Mouse (Mus musculus) v-Abl transformed pro-B cells (cell line): Measurements from ENCODE around the gene Gm17617.
"Not testable (repeated sequence)": the region's sequence is repeated elsewhere in the genome, so short reads cannot be mapped to it uniquely, and the experiment has no call there.

ENCODE experiments used
- in situ Hi-C, 2 experiments: fragments of 400-800 bp; cut with MboI; formaldehyde crosslinking; loops; one replicate each; pipeline ENCODE4 v1.15.1; 2025; ENCODE audit not compliant: unreplicated experiment in 2 of 2

The Gm17617 gene

DNA sequence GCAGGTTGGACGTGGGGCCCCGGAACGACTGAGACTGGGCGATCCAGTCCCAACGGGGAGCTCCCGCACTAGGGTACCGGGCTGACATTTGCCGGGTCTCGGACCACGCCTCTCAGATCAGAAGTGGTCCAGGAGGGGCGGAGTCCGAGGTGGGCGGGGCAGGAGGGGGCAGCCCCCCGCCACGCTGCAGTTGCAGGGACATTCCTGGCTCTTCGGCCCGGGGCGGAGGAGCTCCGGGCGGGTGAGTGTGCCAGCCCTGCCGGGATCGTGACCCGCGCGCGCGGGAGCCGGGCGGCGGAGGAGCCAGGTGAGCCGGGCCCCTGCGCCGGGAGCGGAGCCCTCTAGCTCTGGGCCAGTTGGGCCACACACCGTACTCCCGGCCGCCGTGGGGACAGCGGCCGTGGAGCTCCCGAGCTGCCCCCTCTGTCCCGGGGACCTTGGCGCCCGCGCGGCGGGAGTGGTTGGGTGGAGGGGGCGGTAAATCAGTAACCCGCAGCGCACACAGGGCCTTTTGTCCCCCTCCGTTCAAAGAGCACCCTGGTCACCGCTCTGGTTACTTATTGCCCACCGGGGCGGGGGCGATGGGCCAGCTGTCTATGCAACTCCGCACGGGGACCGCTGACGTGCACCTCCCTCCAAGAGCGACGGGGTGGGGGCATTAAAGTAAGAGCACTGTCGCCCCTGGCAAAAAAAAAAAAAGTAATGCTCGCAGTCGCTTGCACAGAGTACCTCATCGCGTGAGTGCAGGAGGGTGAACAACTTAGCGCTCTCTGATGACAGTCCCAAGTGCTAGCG is 19.5 kb upstream of the Gm17617 start, which contains the start of gene Fgfr4:
Fgfr4 (plus strand) TSS at position 20 of the 795 bp plus-strand sequence.
- in situ Hi-C loops = loop anchor here in 1 of 2 experiments (25.0 kb wide), 1 partner anchor 1366 kb away; no protein-coding TSS in a partner anchor

DNA sequence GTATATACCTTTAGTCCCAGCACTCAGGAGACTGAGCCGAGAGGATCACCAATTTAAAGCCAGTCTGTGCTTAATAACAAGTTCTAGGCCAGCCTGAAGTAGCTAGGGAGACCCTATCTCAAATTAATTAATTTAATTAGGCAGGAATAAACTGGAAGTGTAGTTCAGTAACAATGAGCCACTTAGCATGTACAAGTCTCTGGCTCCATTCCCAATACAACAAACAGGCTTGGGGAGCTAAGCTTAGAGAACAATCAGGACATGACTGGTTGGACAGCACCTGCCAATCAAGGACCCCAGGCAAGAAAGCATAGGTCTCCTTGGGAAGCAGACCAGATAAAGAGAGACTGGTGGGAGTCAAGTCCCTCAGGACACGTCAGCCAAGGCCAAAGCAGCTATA is 6.9 kb upstream of the Gm17617 start:
- in situ Hi-C loops = no loop called here

DNA sequence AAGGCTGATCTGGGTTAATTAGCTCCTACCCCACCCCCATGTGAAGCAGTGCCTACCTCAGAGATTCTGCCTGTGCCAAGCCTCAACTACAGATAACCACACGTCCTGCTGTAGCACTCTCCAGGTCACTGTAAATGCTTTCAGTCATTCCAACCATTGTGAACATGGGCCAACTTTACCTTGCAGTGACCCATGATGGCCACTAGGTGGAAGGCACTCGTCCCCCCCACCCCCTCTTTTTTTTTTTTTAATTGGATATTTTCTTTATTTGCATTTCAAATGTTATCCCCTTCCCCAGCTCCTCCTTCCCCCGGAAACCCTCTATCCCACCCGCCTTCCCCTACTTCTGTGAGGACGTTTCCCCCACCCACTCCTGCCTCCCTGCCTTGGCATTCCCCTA is 2.0 kb upstream of the Gm17617 start:
- in situ Hi-C loops = no loop called here

DNA sequence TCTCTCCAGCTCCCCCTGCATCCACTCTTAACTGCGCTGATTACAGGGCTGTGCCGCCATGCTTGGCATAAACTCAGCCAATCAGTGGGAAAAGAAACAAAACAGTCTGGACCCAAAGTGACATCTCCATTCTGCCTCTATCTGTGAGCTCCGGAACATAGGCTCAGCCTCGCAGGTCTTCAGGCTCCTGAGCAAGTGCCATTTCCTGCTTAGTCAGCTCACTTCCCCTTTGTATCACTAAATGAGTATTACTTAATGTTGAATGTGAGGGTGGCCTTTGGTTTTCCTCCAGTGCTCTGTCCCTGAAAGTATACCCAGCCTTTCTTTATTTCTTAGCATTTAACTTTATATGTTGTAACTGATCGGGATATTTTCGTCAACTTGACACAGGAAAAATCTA is 8.4 kb downstream of the Gm17617 start:
- in situ Hi-C loops = no loop called here

DNA sequence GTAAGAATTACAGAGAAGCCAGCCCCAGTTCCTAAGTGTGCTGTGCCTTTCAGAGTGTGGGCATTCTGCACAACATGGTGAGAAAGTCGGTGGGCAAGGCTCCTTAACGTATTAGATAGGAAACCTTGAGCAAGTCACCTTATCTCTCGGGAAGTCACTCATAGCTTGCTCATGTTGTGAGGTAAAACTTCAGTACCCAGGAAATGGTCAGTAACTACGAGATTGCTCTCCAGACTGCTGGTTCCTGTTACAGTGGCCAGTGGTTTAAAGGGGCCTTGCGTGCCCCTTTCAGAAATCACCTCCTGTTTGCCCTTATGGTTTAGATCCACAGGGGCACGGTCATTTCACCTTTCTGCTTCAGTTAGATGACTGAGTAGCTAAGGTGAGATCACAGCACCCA is 19.0 kb downstream of the Gm17617 start:
- in situ Hi-C loops = no loop called here

DNA sequence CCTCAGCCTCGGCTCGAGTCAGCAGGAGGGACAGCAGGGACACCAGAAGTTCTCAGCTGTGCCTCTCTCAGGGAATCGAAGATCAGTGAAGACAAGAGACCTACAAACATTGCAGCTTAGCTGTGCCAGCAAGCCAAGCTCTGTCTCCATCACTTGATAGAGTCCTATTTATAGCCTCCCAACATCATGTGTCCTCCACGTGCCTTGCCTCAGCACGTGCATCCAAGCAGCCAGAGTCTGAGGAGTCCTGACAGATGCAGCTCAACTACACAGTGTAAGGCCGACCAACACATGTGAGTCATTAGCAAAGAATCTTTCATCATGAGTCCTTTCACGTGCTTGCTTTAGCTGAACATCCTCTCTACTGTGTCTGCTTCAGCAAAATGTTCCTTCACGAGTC is 25.7 kb downstream of the Gm17617 start:
- in situ Hi-C loops = no loop called here

DNA sequence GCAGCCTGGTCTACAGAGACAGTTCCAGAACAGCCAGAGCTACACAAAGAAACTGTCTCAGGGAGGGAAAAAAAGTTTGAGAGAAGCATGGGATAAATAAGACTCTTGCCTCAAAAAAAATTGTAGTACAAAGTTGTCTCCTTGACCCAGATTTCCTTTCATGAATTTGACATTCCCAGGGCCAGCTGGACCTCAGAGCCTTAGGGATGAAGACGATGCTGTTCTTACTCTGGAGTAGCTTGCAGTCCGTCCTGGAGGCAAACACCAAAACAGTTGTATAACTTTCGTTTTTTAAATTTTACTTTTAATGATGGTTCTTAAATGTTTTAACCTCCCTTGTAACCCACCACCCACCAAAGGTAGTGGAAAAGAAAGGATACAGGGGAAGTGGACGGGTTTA is 26.2 kb downstream of the Gm17617 start:
- in situ Hi-C loops = no loop called here

DNA sequence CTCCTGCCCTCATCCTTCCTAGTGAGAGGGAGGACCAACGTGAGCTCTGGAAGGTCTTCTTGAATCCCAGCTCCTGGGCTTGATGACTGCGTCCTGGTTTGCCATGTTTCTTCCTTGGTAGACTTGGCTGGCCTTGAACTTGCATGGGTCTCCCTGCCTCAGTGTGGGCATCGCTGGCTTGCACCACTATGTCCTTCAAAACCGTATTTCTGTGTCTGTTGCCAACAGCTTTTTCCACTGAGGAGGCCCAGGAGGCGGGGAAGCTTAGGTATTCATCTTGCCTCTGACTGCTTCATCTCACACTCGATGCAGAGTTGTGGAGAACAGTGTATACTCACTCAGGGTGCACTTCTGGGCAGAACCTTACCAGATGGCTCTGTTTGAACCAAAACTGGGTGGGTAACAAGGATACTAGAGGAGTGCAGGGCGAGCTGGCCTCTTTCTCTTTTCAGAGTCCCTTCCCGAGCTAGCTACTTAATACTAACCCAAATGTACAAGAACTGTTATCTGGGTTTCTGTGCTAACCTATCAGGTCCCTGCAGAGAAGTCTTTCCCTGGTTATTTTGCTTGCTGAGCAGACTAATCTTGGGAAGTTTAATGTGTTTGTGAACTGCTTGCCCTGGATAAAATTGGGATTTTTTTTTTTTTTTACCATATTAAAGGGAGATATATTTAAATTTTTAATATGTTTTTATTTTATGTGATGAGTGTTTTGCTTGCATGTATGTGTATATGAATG is 27.2 kb downstream of the Gm17617 start:
- in situ Hi-C loops = no loop called here

DNA sequence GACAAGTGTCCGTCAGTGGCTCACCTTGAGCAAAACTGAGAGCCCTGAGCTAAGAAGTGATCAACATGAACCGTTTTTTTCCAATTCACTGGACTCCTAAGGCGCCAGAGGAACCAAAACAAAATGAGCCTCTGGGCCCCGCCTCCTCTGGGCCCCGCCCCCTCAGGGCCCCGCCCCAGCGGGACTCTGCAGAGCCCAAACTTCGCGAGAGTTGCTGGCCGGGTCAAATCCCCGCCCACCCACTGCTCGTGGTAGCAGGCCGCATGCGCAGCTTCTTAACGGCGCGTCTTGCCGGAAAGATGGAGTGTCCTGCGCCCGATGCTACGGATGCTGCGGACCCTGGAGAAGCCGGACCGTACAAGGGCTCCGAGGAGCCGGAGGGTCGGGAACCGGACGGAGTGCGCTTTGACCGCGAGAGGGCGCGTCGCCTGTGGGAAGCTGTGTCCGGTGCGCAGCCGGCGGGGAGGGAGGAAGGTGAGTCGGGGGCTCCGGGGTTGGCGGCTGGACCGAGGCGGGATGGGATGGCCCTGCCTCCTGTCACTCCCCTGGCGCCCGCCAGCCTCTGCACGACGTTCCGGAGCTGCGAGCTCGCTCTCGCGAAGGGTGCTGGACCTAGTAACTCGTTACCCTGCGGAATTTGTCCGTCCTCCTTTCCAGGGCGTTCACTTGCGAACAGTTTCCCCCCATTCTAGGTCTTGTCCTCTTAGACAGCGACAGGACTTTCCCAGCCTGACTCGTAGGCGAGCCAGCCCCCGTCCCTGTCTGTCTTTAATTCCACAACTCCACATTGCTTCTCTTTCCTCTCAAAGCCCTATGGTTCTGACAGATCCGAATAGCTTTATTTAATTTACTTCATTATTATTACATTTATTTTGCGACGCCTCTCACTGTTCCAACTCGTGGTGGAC is 28.0 kb downstream of the Gm17617 start, which contains the start of gene Zfp346:
Zfp346 (plus strand) TSS at position 267 of the 908 bp plus-strand sequence.
- in situ Hi-C loops = no loop called here

DNA sequence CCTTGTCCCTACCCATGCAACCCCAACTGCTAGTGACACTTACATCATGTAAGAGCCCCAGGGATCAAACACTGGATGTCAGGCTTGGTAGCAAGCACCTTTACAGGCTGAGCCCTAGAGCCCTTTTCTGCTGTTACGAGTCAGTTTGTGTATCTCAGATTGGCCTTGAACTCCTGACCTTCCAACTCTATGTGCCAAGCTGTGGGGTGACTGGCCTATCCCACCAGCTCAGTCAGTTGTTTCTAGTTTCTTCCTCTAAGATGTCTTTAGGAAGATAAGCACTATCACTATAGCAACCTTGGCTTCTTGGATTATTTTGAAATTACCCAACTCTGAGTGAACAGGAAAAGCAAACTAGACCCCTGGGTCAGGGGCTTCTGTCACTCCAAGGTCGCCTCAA is 30.0 kb downstream of the Gm17617 start:
- in situ Hi-C loops = no loop called here

DNA sequence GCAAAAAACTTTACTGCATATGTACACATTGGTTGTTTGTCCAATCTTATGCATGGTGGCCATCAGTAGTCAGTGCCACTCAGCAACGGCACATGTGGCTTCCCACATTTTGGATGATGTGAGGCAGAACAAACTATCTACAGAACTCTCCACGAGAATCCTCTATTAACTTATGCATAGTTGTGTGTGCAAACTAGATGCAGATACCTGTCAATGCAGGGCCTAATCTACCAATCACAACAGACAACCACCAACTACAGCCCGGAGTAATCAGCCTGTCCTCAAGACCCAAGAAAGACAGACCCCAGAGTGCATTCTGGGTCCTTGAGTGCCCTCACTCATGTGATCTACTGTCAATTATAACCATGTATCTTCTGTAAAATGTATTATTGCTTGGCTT is 31.0 kb downstream of the Gm17617 start:
- in situ Hi-C loops = no loop called here

DNA sequence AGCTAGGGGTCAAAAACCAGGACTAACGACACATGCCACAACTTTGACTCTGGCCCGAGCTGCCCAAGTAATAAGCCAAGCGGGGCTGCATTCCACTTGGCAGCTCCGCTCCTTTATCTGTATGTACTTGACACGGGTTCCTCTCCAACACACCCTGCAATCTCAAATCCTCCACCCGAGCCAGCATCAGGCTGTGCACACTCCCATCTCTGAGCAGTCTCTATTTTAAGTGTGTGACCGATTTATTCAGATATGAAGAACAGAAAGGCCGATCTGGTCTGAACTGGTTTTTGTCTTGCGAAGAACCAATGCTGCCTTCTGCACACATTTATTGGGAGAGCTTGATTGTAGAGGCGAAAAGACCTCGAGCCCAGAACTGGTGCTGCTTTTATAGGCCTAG is 31.7 kb downstream of the Gm17617 start:
- in situ Hi-C loops = no loop called here

DNA sequence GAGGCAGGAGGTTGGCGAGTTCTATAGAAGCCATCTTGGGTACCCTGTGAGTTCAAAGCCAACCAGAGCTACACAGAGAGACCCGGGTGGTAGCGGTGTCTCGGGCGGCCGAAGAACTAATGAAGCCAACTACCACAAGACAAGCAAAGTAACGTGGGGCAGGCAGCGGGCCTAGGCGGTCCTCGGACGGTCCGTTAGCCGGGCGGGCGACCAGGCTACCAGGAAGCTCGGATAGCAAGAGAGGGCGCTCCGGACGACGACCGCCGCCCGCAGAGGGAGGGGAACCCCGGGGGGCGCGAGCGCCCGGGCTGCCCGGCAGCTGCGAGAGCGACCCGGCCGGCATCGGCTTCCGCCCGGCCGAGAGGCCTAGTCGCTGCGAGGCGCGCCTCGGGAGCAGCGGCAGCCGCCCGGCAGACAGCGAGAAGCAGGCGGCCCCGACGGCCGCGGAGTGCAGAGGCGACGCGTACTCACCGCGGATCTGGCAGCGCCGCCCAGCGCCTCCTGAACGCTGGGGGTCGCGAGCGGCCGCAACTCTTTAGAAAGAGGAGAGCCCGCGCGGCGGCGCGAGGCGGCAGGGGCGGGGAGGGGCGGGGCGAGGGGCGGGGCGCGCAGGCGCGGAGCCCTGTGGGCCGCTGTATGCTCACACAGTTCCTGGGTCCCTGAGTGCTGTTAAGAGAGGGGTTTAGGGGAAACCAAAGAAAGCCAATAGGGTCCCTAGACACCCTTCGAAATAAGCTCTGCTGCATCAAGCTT is 33.4 kb downstream of the Gm17617 start, which contains the start of gene Uimc1:
Uimc1 (minus strand) TSS at position 575 of the 753 bp plus-strand sequence.
- in situ Hi-C loops = no loop called here

DNA sequence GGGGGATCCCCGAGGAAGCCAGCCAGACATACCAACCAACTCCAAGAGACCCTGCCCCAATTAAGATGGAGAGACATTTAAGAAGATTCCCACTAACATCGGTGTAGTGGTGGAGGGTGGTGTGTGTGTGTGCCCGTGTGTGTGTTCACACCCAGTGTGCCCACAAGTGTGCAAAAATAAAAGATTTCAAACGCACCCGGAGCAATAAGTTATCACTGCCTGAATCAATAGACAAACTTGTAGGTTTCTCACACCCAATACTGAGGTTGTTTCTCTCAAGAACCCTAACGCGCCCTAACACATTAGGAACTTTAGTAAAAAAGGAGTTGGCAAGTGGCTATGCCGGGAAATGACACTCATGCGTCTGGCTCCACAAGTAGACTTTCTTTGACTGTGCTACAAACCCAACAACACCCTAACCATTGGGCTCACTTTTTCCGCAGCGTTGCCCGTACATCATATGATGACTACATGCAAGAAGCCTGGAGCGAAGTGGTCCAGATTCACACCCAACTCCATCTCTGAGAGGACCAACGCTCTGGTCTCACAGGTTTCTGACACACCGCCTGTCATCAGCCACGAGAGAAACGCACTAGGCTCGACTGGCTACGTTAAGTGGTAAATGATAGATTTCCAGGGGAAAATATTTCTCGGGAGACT is 34.2 kb downstream of the Gm17617 start:
- in situ Hi-C loops = no loop called here

DNA sequence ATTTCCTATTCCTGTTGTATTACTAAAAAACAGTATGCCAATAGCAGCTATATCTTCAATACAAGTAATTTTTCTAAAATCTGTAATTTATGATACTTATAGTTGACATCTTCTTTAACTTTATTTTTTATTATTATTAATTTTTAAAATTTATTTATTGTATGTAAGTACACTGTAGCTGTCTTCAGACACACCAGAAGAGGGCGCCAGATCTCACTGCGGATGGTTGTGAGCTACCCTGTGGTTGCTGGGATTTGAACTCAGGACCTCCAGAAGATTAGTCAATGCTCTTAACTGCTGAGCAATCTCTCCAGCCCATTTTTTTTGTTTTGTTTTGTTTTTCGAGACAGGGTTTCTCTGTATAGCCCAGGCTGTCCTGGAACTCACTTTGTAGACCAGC is 35.5 kb downstream of the Gm17617 start:
- in situ Hi-C loops = not testable (repeated sequence)

DNA sequence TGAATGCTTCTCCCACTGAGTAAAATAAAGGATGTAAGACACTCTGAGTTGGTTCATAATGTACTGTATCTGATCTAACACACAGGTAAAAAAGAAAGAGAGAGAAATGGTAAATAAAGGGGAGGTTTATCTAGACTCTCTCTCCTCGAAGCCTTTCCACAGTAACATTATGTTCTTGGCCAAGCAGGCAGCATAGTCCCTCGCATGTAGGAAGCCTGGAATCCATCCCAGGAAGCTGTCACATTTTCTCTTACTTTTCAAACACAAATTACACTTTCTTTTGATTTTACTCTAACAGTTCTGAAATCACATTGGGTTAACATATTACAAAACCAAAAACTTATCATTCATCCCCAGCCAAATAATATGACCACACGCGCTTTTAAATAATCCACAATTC is 40.8 kb downstream of the Gm17617 start:
- in situ Hi-C loops = no loop called here
